Mouse (Mus musculus) adrenal gland, adult 2 months (tissue): Measurements from ENCODE around the gene Kiss1r. TPM values are rescaled to one million over a fixed set of nuclear protein-coding genes. Genes with fewer than 3 reads are reported as not detected.

Experiments
- DNase-seq: peaks from one replicate; pipeline ENCODE4 v3.0.0; 2021
- polyA plus RNA-seq: library from polyadenylated mRNA; depleted of rRNA; stranded (reverse); fragments of >200 nt; gene quantifications from 2 replicates; pipeline ENCODE4 v1.2.3, GENCODE M21; 2012
- total RNA-seq, 2 experiments: library from RNA; stranded (reverse); gene quantifications; 2 replicates each; pipeline ENCODE4 v1.2.3; 2021

Gene Kiss1r
- total and polyA plus RNA-seq, 3 experiments = 1.4 to 11.8 (median 1.4) TPM

GRCm38 (mm10) chr10:79924998-79925784 lies 8.4 kb downstream of the Kiss1r start:
- peak; percentile 92 for DNase-seq

- DNase-seq = no peak
Observed at GRCm38 (mm10) chr10:79925785-79926490, 9.2 kb downstream of the Kiss1r start.

DNA sequence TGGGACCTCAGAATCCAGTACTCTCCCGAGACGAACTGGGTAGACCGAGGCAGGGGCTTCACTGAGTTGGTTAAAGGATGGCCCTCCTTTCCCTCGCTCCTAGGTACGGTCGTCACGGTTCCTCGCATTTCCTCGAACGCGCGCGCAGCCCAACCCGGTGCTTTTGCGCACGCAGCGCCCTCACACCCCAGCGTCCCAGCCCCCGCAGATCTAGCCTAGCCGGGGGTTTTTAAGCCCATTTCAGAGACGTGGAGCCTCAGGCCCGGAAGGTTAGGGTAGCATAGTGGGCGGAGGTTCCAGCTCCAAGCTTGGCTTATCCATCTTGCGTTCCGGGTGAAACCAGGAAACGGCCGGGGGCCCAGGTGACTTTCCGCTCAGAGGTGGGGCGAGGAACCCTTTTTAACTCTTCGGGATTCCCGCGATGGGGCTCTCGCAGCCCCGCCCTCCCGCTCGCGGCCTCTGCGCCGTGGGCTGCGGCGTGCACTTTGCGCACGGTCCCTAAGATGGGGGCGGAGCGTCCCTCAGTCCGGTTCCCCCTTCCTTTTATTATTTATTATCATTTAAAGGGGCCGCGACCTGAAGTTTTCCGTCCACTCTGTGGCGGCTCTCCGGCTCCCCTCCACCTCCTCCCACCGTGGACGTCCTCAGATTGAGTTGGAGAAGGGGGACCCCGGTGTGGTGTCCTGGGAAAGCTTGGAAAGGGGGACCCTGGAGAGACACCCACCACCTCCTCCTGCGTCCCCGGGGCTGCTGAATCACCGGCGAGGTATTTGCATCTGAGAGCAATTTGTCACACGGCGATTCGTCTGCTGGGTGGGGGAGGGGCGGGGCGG lies 9.9 kb downstream of the Kiss1r start, which contains the start of gene Arid3a:
TSS of gene Arid3a (plus strand) at position 553 of the 833 bp plus-strand sequence.
- DNase-seq = peak; percentile 95

- DNase-seq = no peak
Observed at GRCm38 (mm10) chr10:79927324-79928029, 10.7 kb downstream of the Kiss1r start.

- DNase-seq = peak; percentile 78
Observed at GRCm38 (mm10) chr10:79928030-79928694, 11.4 kb downstream of the Kiss1r start.

- DNase-seq = no peak
Observed at GRCm38 (mm10) chr10:79928907-79929701, 12.3 kb downstream of the Kiss1r start.

DNA sequence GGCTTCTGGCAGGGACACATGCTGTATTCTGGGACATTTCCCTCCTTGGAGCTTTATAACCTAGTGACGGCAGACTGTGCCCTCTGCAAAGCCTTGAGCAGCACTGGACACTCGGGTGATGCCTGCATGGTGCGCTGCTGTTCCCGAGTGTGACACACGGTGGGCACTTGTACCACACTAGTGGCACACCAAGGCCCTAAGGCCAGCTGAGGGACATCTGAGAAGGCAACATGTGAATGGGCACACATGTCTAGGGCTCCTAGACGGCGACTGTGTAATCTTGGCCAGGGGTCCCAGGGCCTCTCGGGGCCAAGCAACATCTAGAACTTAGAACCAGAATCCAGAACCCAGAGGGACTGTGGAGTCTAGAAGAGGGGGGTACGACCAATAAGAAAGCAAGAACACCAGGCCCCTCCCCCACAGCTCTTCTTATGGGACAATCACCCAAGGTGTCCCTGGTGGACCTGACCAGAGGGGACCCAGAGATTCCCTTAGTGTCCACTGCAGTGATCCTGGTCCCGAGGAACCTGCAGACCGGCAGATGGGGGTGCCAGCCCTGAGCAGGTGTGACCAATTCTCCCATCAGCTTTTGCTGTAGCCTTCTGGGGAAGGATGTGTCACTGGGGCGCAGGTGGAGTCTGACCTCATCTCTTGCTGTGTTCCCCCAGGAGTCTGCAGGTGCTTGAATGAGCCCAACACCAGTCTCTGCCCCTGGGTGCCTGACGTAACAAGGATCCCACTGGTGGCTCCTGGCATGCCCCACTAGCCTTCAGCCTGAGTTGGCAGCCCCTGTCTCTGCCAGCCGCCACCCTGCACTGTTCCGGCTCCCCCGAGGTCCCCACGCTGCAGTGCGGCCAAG lies 13.4 kb downstream of the Kiss1r start:
- DNase-seq = no peak

DNA sequence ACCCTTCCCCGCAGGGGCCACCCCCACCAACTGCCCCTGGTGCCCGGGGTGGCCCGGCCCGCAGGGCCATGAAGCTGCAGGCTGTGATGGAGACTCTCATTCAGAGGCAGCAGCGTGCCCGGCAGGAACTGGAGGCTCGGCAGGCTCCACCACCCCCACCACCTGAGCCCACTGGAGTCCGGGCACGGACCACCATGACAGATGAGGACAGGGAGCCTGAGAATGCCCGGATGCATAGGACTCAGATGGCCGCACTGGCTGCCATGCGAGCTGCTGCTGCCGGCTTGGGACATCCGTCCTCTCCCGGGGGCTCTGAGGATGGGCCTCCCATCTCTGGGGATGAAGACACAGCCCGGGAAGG lies 14.0 kb downstream of the Kiss1r start:
- DNase-seq = no peak

DNA sequence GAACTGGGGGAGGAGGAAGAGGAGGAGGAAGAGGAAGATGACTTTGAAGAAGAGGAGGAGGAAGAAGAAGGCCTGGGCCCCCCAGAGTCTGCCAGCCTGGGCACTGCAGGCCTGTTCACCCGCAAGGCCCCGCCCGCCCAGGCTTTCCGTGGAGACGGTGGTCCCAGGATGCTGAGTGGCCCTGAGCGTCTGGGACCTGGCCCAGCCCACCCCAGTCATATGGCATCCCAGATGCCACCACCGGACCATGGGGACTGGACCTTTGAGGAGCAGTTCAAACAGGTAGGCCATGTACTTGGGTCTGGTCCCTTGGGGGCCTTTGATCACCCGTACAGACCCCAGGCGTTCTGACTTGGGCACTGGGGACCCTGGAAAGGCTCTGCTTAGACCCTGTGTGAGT lies 15.0 kb downstream of the Kiss1r start:
- no peak for DNase-seq

DNA sequence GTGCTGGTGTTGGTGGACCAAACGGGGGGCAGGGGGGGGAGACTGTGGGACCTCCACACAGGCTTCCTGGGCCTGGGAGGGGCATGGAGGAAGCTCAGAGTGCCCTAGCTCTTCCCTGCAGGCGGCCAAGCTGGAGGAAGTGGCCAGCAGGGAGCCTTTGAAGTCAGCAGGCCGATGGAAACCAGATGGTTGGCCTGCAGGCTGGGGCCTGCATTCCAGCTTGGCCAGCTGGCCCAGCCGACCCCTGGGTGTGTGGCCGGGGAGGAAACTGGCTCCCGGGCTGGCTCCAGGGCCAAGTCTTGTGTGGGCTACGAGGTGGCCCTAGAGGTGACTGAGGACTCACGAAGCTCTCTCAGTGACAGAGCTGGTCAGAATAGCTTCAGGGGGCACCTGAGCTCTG lies 16.0 kb downstream of the Kiss1r start:
- peak; percentile 54 for DNase-seq

DNA sequence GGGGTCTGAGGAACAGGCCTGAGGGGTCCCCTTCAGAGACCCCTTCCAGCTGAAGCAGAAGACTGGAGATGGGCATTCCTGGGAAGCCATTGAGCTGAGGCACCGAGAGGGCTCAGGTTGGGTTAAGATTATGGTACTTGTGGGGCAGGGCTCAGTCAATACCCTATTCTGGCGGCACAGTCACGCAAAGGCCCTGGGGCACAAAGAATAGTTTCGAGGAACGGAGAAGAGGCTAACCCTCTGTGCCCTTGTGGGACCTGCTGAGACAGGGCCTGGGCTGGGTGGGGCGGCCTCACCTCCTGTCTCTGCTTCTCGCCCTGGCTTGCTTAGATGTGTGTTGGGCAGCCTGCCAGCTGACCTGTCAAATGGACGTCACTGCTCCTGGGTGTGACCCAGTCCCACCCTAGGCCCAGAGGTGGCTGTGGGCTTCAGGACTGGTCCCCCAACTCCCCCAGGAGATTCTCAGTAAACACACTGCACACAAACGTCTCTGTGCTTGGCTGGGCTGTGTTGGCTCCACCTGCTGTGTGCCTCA lies 16.4 kb downstream of the Kiss1r start:
- DNase-seq = no peak

GRCm38 (mm10) chr10:79933861-79934260 lies 17.1 kb downstream of the Kiss1r start:
- no peak for DNase-seq

DNA sequence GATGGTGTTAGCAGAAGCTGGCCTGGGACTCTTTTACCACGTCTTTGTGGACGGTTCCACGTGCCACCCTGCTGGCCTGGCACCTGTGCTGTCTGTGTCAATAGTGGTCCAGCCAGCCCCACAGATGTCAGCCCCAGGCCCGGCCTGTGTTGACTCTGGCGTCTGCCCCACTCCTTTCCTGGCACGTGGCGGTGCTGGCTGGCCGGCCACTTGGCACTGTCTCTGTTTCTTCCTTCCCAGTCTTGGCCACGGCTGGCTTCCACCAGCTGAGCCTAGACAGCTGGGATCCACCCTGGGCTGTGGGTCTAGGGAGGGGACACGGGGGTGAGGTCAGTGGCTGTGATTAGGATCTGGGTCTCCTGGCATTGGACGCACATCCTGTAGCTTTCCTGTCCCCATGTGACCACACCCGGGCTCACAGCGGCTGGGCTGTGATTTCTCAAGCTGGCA lies 17.5 kb downstream of the Kiss1r start:
- peak; percentile 89 for DNase-seq

DNA sequence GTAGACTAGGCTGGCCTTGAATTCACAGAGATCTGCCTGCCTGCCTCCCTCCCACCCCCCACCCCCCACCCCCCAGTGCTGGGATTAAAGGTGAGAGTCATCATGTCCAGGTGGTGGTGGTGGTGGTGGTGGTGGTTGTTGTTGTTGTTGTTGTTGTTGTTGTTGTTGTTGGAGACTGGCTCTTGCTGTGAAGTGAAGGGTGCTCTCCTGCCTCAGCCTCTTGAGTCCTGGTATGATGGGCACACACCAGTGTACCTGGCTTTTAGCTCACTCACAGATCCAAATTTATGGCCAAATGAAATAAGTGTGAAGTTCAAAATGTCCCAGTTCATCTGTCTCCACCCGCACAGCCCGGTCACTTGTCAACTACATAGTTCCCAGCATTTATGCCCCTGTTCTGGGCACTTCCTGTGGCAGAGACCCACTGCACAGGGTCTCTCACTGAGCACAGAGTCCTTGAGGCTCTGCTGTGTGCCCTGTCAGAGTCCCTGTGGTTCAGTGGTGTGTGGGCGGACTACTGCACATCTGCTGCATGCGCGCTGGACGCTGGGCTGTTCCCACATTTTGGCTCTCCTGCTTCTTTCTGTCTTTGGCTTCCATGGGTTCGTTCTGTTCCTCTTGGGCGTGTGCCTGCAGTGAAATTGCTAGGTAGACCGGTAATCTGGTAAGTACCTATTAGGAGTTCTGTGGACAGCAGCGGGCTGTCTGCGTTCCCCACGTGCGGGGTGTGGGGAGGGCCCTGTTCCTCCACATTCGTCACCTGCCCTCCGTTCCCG lies 18.2 kb downstream of the Kiss1r start:
- DNase-seq = no peak

DNA sequence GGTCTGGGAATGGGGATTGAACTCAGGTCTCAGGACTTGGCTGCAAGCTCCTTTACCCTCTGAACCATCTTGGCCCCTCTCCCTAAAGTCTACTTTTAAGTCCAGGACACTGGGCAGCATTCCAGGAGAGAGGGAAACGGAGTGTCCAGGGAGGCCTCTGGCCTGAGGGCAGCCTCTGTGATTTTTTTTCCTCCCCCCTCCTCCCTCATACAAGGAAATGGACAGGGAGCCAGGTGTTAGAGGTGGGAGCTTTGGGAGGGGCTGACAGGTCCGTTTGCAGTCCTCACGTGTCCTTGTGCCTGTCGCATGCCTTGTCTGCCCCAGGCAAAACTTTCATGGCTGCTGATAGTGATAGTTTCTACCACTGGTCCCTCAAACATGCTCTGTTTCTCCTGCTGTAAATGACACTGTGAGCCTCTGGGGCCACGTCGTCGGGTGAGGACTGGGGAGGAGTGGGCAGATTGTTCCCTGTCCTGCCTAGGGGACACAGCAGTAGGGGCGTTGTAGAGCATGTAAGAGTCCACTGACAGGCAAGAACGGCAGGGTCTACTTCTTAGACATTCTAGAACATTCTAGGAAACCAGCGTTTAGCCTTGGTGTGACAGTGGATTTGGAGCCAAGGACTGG lies 19.6 kb downstream of the Kiss1r start:
- DNase-seq = peak; percentile 49

DNA sequence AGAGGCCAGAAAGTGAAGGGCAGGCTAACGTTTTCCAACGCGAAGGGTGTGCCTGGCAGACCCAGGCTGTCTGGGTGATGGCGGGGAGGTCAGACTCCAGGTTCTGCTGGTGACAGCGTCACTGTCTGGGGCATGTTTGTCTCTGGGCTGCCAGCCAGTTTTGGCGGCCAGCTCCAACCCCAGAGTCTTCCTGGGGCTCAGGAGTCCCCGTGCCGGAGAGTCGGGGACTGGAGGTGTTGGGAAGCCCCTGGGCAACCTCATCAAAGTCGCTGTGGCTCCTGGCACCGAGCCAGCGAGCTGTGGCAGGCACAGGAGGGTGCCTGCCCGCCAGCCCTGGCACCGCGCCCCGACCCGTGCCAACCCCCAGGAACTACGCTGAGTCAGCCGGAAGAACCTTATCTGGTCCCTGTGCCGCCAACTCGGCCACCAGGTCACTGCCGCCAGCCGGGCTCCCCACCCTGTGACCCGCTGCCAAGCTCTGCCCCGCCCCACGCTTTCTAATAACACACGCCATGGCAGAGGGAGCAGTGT lies 20.2 kb downstream of the Kiss1r start:
- peak; percentile 95 for DNase-seq

GRCm38 (mm10) chr10:79937775-79938526 lies 21.2 kb downstream of the Kiss1r start:
- DNase-seq = no peak
